Mouse (Mus musculus): ENCODE measurements around the gene Batf. TPM values are rescaled to one million over a fixed set of nuclear protein-coding genes. Genes with fewer than 3 reads are reported as not detected.
A peak's percentile ranks its signal among the peaks of the same experiment; 100 is the strongest.

Batf gene
- total and polyA plus RNA-seq, 3 experiments, result 1.0 to 1.8 (median 1.6) TPM

- H3K36me3 ChIP-seq (ENCODE audit: control insufficient read depth, insufficient read depth, low read length), result no peaks in the 10 kb centered on the region
- H3K27ac ChIP-seq, result no peak overlapping the region
- TF ChIP-seq CTCF (IDR thresholded peaks at IDR 0.05) (no peak), POLR2A (IDR thresholded peaks at IDR 0.05; ENCODE audit: insufficient read depth, low read depth, low read length) (no peak), EP300 (IDR thresholded peaks at IDR 0.05; ENCODE audit: insufficient read depth, low read depth, low read length) (no peak)
- H3K4me3 ChIP-seq, result no peak overlapping the region
- no peaks in the 10 kb centered on the region for H3K4me1 ChIP-seq (ENCODE audit: control insufficient read depth, insufficient read depth, low read length)
- H3K27me3 ChIP-seq (ENCODE audit: control insufficient read depth, insufficient read depth, low read length), result no peaks in the 10 kb centered on the region
- intact Hi-C loops (cut with DNase I), result no loop called here
- no peaks in the 10 kb centered on the region for H3K79me2 ChIP-seq (replicated peaks; ENCODE audit: control insufficient read depth, insufficient read depth, low read length)
- 44% methylated on average over 3 of the region's 3 CpGs for WGBS
- DNase-seq, result no peak
- no peak overlapping the region for H3K9ac ChIP-seq (ENCODE audit: low read depth, low read length)
Observed at GRCm38 (mm10) chr12:85670080-85670479, 16.4 kb upstream of the Batf start.

GRCm38 (mm10) chr12:85673914-85674313 is 12.6 kb upstream of the Batf start:
- no peaks in the 10 kb centered on the region for H3K79me2 ChIP-seq (replicated peaks; ENCODE audit: control insufficient read depth, insufficient read depth, low read length)
- no peaks in the 10 kb centered on the region for H3K36me3 ChIP-seq (ENCODE audit: control insufficient read depth, insufficient read depth, low read length)
- WGBS, result 83% methylated on average over 8 of the region's 8 CpGs
- intact Hi-C loops (cut with DNase I), result no loop called here
- no peak for DNase-seq
- no peaks in the 10 kb centered on the region for H3K27me3 ChIP-seq (ENCODE audit: control insufficient read depth, insufficient read depth, low read length)
- TF ChIP-seq EP300 (IDR thresholded peaks at IDR 0.05; ENCODE audit: insufficient read depth, low read depth, low read length) (no peak), CTCF (IDR thresholded peaks at IDR 0.05) (no peak), POLR2A (IDR thresholded peaks at IDR 0.05; ENCODE audit: insufficient read depth, low read depth, low read length) (no peak)
- H3K4me3 ChIP-seq, result no peak overlapping the region
- H3K9ac ChIP-seq (ENCODE audit: low read depth, low read length), result no peak overlapping the region
- H3K27ac ChIP-seq, result no peak overlapping the region
- H3K4me1 ChIP-seq (ENCODE audit: control insufficient read depth, insufficient read depth, low read length), result no peaks in the 10 kb centered on the region

- Histone ChIP-seq H3K4me1 (ENCODE audit: control insufficient read depth, insufficient read depth, low read length) (no peaks in the 10 kb centered on the region), H3K4me3 (no peak overlapping the region), H3K9ac (ENCODE audit: low read depth, low read length) (no peak overlapping the region), H3K27me3 (ENCODE audit: control insufficient read depth, insufficient read depth, low read length) (no peaks in the 10 kb centered on the region), H3K36me3 (ENCODE audit: control insufficient read depth, insufficient read depth, low read length) (no peaks in the 10 kb centered on the region), H3K27ac (no peak overlapping the region), H3K79me2 (replicated peaks; ENCODE audit: control insufficient read depth, insufficient read depth, low read length) (no peaks in the 10 kb centered on the region)
- DNase-seq, result no peak
- intact Hi-C loops (cut with DNase I), result no loop called here
- TF ChIP-seq EP300 (IDR thresholded peaks at IDR 0.05; ENCODE audit: insufficient read depth, low read depth, low read length) (no peak), POLR2A (IDR thresholded peaks at IDR 0.05; ENCODE audit: insufficient read depth, low read depth, low read length) (no peak), CTCF (IDR thresholded peaks at IDR 0.05) (no peak)
- 85% methylated on average over 5 of the region's 5 CpGs for WGBS
Observed at GRCm38 (mm10) chr12:85679117-85679516, 7.4 kb upstream of the Batf start.

- Histone ChIP-seq H3K79me2 (replicated peaks; ENCODE audit: control insufficient read depth, insufficient read depth, low read length) (no peaks in the 10 kb centered on the region), H3K4me1 (ENCODE audit: control insufficient read depth, insufficient read depth, low read length) (no peaks in the 10 kb centered on the region; the same call in 1 of the 2 replicates), H3K36me3 (ENCODE audit: control insufficient read depth, insufficient read depth, low read length) (no peaks in the 10 kb centered on the region), H3K27me3 (ENCODE audit: control insufficient read depth, insufficient read depth, low read length) (no peaks in the 10 kb centered on the region), H3K4me3 (no peak overlapping the region), H3K9ac (ENCODE audit: low read depth, low read length) (no peak overlapping the region), H3K27ac (no peak overlapping the region)
- intact Hi-C loops (cut with DNase I), result no loop called here
- DNase-seq, result no peak
- TF ChIP-seq EP300 (IDR thresholded peaks at IDR 0.05; ENCODE audit: insufficient read depth, low read depth, low read length), result no peak
- WGBS, result 40% methylated on average over 2 of the region's 2 CpGs
Observed at GRCm38 (mm10) chr12:85679808-85680207, 6.7 kb upstream of the Batf start.

- intact Hi-C loops (cut with DNase I), result no loop called here
- no peak overlapping the region for H3K27ac ChIP-seq
- peak; percentile 22; the same call in 1 of the 2 replicates for TF ChIP-seq CTCF (IDR thresholded peaks at IDR 0.05)
- TF ChIP-seq EP300 (IDR thresholded peaks at IDR 0.05; ENCODE audit: insufficient read depth, low read depth, low read length), result no peak
- H3K79me2 ChIP-seq (replicated peaks; ENCODE audit: control insufficient read depth, insufficient read depth, low read length), result no peaks in the 10 kb centered on the region
- WGBS, result 54% methylated on average over 2 of the region's 2 CpGs
- no peak overlapping the region for H3K4me3 ChIP-seq
- H3K36me3 ChIP-seq (ENCODE audit: control insufficient read depth, insufficient read depth, low read length), result no peaks in the 10 kb centered on the region
- no peak overlapping the region for H3K9ac ChIP-seq (ENCODE audit: low read depth, low read length)
- no peaks in the 10 kb centered on the region for H3K27me3 ChIP-seq (ENCODE audit: control insufficient read depth, insufficient read depth, low read length)
- no peak for DNase-seq
- peaks cover 1% of the 10 kb centered on the region; the same call in 1 of the 2 replicates for H3K4me1 ChIP-seq (ENCODE audit: control insufficient read depth, insufficient read depth, low read length)
Observed at GRCm38 (mm10) chr12:85682328-85682727, 4.1 kb upstream of the Batf start.

GRCm38 (mm10) chr12:85684411-85685275 is 1.8 kb upstream of the Batf start:
- H3K4me1 ChIP-seq (ENCODE audit: control insufficient read depth, insufficient read depth, low read length), result peaks cover 1% of the 10 kb centered on the region; the same call in 1 of the 2 replicates
- 48% methylated on average over 16 of the region's 16 CpGs for WGBS
- H3K36me3 ChIP-seq (ENCODE audit: control insufficient read depth, insufficient read depth, low read length), result no peaks in the 10 kb centered on the region
- DNase-seq, result no peak
- H3K9ac ChIP-seq (ENCODE audit: low read depth, low read length), result no peak overlapping the region
- no peak overlapping the region for H3K27ac ChIP-seq
- no peak overlapping the region for H3K4me3 ChIP-seq
- no peaks in the 10 kb centered on the region for H3K27me3 ChIP-seq (ENCODE audit: control insufficient read depth, insufficient read depth, low read length)
- intact Hi-C loops (cut with DNase I), result loop anchor here (5.0 kb wide), 1 partner anchor 43 kb away; no protein-coding TSS in a partner anchor
- no peaks in the 10 kb centered on the region for H3K79me2 ChIP-seq (replicated peaks; ENCODE audit: control insufficient read depth, insufficient read depth, low read length)
- TF ChIP-seq CTCF (IDR thresholded peaks at IDR 0.05) (no peak), POLR2A (IDR thresholded peaks at IDR 0.05; ENCODE audit: insufficient read depth, low read depth, low read length) (no peak), EP300 (IDR thresholded peaks at IDR 0.05; ENCODE audit: insufficient read depth, low read depth, low read length) (no peak)

Measured in heart, adult 2 months (tissue).